Mouse (Mus musculus) thymus, postnatal 14 days (tissue): ENCODE measurements around the gene Tmprss7.

Source experiments
- DNase-seq: peaks from one replicate; pipeline ENCODE4 v3.0.0; 2021

The Tmprss7 gene

GRCm38 (mm10) chr16:45623230-45623629 is 70.2 kb downstream of the Tmprss7 start:
- DNase-seq, result no peak

GRCm38 (mm10) chr16:45619751-45620375 is 73.6 kb downstream of the Tmprss7 start:
- DNase-seq, result no peak

DNA sequence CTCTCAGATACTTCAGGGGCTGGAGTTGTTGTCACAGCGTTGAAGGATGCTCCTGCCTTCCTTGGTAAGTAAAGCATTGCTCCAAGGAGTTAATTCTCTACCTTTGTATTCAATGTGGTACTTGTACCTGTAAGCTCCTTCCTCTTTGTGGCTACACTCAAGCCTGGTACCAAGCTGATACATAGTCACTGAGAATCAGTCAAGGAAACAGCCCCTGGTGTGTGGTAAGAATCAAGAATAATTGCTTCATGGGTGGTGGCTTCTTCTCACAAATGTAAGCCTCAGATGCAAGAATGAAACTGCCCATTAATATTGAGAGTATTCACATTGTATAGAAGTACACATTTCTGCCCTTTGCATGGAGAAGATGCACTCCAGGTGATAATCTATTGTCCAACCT is 77.5 kb downstream of the Tmprss7 start:
- DNase-seq, result no peak

- no peak for DNase-seq
These were observed 80.2 kb downstream of the Tmprss7 start for GRCm38 (mm10) chr16:45613247-45613646.

DNA sequence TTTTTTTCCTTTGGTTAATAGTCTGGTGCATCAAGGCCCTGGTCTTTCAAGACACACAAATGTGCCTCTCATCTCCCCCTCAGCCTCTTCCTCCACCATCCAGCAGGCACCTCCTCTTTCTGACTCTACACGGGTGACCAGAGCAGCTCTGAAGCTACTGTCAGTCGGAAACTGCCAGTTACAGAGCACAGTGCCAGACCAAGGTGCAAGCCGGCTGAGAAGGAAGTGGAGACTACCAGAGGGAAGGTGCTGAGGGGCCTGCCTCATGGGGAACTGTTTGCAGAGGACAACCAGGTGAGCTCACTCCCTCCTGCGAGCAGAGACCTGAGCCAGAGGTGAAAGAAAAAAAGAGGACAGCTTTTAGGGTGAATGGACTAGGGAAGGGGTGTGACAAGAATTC is 83.2 kb downstream of the Tmprss7 start, which contains the start of gene Gcsam:
Gcsam (plus strand) TSS at position 114 of the 400 bp plus-strand sequence.
- no peak for DNase-seq

GRCm38 (mm10) chr16:45609300-45609699 is 84.2 kb downstream of the Tmprss7 start:
- peak; percentile 21 for DNase-seq

DNA sequence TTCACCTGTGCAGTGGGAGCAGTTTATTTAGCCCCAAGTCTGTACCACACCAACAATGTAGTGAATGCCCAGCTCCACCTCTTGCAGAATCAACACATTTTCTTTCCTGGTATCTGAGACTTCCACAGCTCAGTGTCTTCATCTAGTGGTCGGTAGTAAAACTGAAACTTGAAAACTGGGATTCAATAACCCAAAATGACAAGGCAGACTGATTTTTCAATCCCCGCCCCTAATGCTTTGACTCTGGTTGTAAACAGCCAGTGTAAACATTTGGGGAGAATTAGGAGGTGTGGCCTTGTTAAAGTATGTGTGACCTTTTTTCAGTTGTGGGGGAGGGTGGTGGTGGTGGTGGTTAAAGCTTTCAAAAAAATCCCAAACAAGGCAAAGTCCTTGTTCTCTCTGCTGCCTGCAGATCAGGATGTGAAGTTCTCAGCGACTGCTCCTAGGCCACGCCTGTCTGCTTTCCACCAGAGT is 84.9 kb downstream of the Tmprss7 start:
- no peak for DNase-seq
